Mouse (Mus musculus) liver, embryonic 12.5 days (tissue): ENCODE data around the gene Polh. TPM values are rescaled to one million over a fixed set of nuclear protein-coding genes. Genes with fewer than 3 reads are reported as not detected.

ENCODE experiments used
- ATAC-seq: fragments of 200-750 bp; cut with Nextera tagmentation; 2 replicates; pipeline ENCODE4 v1.8.0; 2017; ENCODE audit warnings: moderate number of reproducible peaks, mild to moderate bottlenecking, moderate library complexity
- H3K27ac ChIP-seq: fragments of 300-500 bp; sonication (generic); 2 replicates; pipeline ENCODE4 v1.5.1; 2016; ENCODE audit warnings: mild to moderate bottlenecking
- H3K27me3 ChIP-seq: fragments of 300-500 bp; sonication (generic); replicated peaks from 2 replicates; pipeline ENCODE4 v1.6.1; 2016; ENCODE audit warnings: mild to moderate bottlenecking, moderate library complexity
- H3K36me3 ChIP-seq: fragments of 300-500 bp; sonication (generic); 2 replicates; pipeline ENCODE4 v1.6.1; 2016; ENCODE audit warnings: mild to moderate bottlenecking, moderate library complexity
- H3K4me1 ChIP-seq: fragments of 300-500 bp; sonication (generic); 2 replicates; pipeline ENCODE4 v1.6.1; 2016
- H3K4me2 ChIP-seq: fragments of 300-500 bp; sonication (generic); 2 replicates; pipeline ENCODE4 v1.6.1; 2016; ENCODE audit warnings: mild to moderate bottlenecking, moderate library complexity
- H3K4me3 ChIP-seq: fragments of 300-500 bp; sonication (generic); 2 replicates; pipeline ENCODE4 v1.5.1; 2016; ENCODE audit warnings: mild to moderate bottlenecking, moderate library complexity
- H3K9ac ChIP-seq: fragments of 300-500 bp; sonication (generic); 2 replicates; pipeline ENCODE4 v1.6.1; 2016; ENCODE audit warnings: mild to moderate bottlenecking, moderate library complexity
- H3K9me3 ChIP-seq: fragments of 300-500 bp; sonication (generic); replicated peaks from 2 replicates; pipeline ENCODE4 v1.6.1; 2016; ENCODE audit warnings: mild to moderate bottlenecking, moderate library complexity
- WGBS: fragments of 180-500 bp; shearing (Covaris S2); methylation state at CpG from one replicate; pipeline ENCODE4 v1.1.7; 2016; ENCODE audit not compliant: insufficient replicate concordance; 5-methylcytosine and 5-hydroxymethylcytosine counted together
- microRNA counts: library from miRNA; unstranded; fragments of <30 nt; microRNA quantifications from one replicate; lab custom pipeline; 2017
- microRNA-seq: library from miRNA; unstranded; fragments of <30 nt; microRNA quantifications from one replicate; pipeline ENCODE4, GENCODE M21; 2017
- polyA plus RNA-seq: library from polyadenylated mRNA; unstranded; fragments of >200 nt; fragmentation: Nextera tagmentation; extraction: Ambion mirVana; gene quantifications from 2 replicates; pipeline ENCODE4 v1.2.1, GENCODE M21; 2016

The Polh gene
- polyA plus RNA-seq, 1 experiment from 2014 or later, result 25.0 TPM

DNA sequence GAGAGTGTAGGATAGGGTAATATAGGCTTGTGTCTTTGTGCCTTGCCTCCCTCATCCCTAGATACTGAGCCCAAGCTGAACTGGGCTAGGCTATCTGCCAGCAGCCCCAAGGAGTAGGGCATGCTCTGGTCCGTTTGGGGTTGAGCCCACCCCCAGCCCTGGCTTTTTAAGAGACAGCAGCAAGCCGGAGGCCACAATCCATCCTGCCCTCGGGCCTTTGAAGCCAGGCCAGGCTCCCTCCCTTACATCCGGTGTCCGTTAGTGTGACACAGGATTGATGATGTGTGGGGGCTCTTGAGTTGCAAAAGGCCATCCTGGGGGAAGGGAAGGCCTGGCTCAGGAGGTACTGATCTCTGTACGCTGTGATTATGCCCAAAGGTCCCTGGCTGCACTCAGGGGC lies 75.8 kb downstream of the Polh start:
- Histone ChIP-seq H3K9me3 (no peaks in the 10 kb centered on the region), H3K4me1 (no peaks in the 10 kb centered on the region), H3K27me3 (no peaks in the 10 kb centered on the region), H3K4me2 (no peak overlapping the region), H3K9ac (no peak overlapping the region), H3K4me3 (no peak overlapping the region), H3K27ac (no peak overlapping the region), H3K36me3 (peaks cover 84% of the 10 kb centered on the region)
- WGBS, result 71% methylated on average over 6 of the region's 6 CpGs
- ATAC-seq, result no peak

DNA sequence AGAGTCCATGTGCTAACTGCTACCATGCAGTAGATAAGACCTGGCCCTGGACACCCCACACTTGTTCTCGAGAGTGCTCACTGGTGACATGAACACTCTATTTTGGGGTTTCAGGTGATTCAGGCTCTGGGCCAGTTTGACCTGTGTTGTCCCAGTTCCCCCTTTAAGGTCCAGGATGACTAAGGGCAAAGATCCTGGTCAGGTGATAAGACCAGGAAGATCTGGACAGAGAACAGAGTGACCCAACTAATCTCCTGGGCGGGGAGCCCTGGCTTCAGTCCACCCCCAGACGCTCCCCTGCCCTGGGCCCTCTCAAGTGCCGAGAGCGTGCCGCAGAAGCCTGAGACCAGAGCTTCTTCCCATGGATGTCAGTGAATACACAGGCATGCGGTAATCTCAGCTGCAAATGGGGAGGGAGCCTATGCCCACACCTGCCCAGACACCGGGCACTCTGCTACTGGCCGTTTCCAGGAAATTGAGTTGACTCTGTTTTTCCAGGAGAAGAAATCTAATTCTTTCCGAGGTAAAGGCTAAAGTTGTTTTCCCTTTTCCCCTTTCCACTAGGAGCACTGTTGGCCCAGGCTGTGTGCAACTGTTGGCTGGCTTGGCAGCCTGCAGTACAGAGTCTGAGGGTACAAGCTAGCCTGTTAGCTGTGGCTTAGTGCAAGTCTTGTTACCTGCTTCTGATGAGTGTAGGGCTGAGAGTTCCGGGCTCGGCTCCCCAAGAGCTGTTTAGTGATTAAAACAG lies 78.3 kb downstream of the Polh start:
- Histone ChIP-seq H3K36me3 (peaks cover 91% of the 10 kb centered on the region), H3K4me3 (no peak overlapping the region), H3K27ac (no peak overlapping the region), H3K27me3 (no peaks in the 10 kb centered on the region), H3K4me1 (no peaks in the 10 kb centered on the region), H3K9me3 (no peaks in the 10 kb centered on the region), H3K4me2 (no peak overlapping the region), H3K9ac (no peak overlapping the region)
- no peak for ATAC-seq
- WGBS, result 83% methylated on average over 12 of the region's 12 CpGs

DNA sequence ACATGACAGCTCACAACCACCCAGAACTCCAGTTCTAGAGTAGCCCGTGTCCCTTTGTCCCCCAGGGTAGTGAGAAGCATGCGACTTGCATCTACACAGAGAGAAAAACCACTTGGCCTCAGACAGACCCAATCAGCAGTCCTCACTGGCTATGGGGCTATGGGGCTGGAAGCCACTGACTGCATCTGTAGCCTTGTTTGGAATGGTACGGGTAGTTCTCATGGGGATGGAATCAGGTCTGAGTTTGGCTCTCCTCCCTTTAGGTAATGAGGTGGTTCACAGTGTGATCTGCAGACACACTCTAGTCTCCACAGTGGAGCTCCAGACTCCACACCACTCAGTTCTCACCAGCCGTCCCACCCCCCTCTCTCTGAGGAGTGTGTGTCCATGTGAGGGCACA lies 79.2 kb downstream of the Polh start:
- no peaks in the 10 kb centered on the region for H3K27me3 ChIP-seq
- H3K4me2 ChIP-seq, result no peak overlapping the region
- no peak overlapping the region for H3K4me3 ChIP-seq
- no peak overlapping the region for H3K27ac ChIP-seq
- H3K9me3 ChIP-seq, result no peaks in the 10 kb centered on the region
- no peaks in the 10 kb centered on the region for H3K4me1 ChIP-seq
- peaks cover 91% of the 10 kb centered on the region for H3K36me3 ChIP-seq
- no peak for ATAC-seq
- H3K9ac ChIP-seq, result no peak overlapping the region
- 85% methylated on average over 4 of the region's 4 CpGs for WGBS

GRCm38 (mm10) chr17:46122791-46123190 lies 79.7 kb downstream of the Polh start:
- H3K36me3 ChIP-seq, result peaks cover 91% of the 10 kb centered on the region
- 90% methylated on average over 4 of the region's 4 CpGs for WGBS

More at GRCm38 (mm10) chr17:46122791-46123190, 79.7 kb downstream of the Polh start:
- ATAC-seq, result no peak
- H3K4me3 ChIP-seq, result no peak overlapping the region
- H3K27me3 ChIP-seq, result no peaks in the 10 kb centered on the region
- no peaks in the 10 kb centered on the region for H3K4me1 ChIP-seq
- no peaks in the 10 kb centered on the region for H3K9me3 ChIP-seq
- no peak overlapping the region for H3K27ac ChIP-seq
- no peak overlapping the region for H3K4me2 ChIP-seq
- H3K9ac ChIP-seq, result no peak overlapping the region

MicroRNA genes within 50 kb of the gene (microRNA counts, 519-probe panel; counts per million panel counts)
- microRNA mmu-miR-693-3p (lab: Ali Mortazavi, UCI), result 582 counts per million, percentile 70 among the panel's probes with 10 or more counts
- microRNA mmu-miR-693-5p (lab: Ali Mortazavi, UCI), result 582 counts per million, percentile 70 among the panel's probes with 10 or more counts

Small RNA genes within 50 kb of the gene (microRNA-seq; reads per million reads assigned to microRNA genes)
- gene Mir693, result 2.1 reads per million

Other genes with a start within 250 kb of the Polh start
- gene Vegfa, start 170.3 kb downstream of the Polh start, polyA plus RNA-seq, result 3.0 and 3.2 TPM in 2 replicates
- 107 and 110 TPM in 2 replicates for gene Mrps18a, start 91.7 kb downstream of the Polh start, polyA plus RNA-seq
- gene Rsph9, start 58.4 kb downstream of the Polh start, polyA plus RNA-seq, result 0.72 and 1.5 TPM in 2 replicates
- gene Mad2l1bp, start 49.1 kb downstream of the Polh start, polyA plus RNA-seq, result 44.1 and 46.7 TPM in 2 replicates
- gene Gtpbp2, start 41.6 kb downstream of the Polh start, polyA plus RNA-seq, result 32.6 and 33.7 TPM in 2 replicates
- gene Xpo5, start 137 bp upstream of the Polh start, polyA plus RNA-seq, result 33.0 and 34.9 TPM in 2 replicates
- 53.9 and 56.3 TPM in 2 replicates for gene Polr1c, start 45.4 kb upstream of the Polh start, polyA plus RNA-seq
- 43.4 and 45.8 TPM in 2 replicates for gene Yipf3, start 45.4 kb upstream of the Polh start, polyA plus RNA-seq
- 0.12 and 0.14 TPM in 2 replicates for gene Lrrc73, start 50.9 kb upstream of the Polh start, polyA plus RNA-seq
- gene Tjap1, start 80.4 kb upstream of the Polh start, polyA plus RNA-seq, result 17.4 and 18.9 TPM in 2 replicates
- gene Dlk2, start 94.8 kb upstream of the Polh start, polyA plus RNA-seq, result not detected in 2 replicates
- gene Abcc10, start 125.7 kb upstream of the Polh start, polyA plus RNA-seq, result 2.4 and 2.9 TPM in 2 replicates
- gene Zfp318, start 181.1 kb upstream of the Polh start, polyA plus RNA-seq, result 4.4 and 4.5 TPM in 2 replicates
- gene Crip3, start 226.3 kb upstream of the Polh start, polyA plus RNA-seq, result 0.25 TPM in 1 of 2 replicates, not detected in the other
- not detected in 2 replicates for gene Slc22a7, start 235.8 kb upstream of the Polh start, polyA plus RNA-seq